Mouse (Mus musculus): ENCODE data around the gene Slc31a1.

Slc31a1 gene

GRCm38 (mm10) chr4:62360088-62360804 is at the start of gene Slc31a1, which contains the start of gene Fkbp15:
Gene Slc31a1 (plus strand): TSS chr4:62360727.
Gene Fkbp15 (minus strand): TSS chr4:62360548.
- peak; percentile 94 to 97 for DNase-seq (ENCODE audit: low spot score in 2 of 2)

- no peak for DNase-seq (ENCODE audit: low spot score in 2 of 2)
Observed at GRCm38 (mm10) chr4:62312821-62313220, 47.7 kb upstream of the Slc31a1 start.

- no peak for DNase-seq (ENCODE audit: low spot score in 2 of 2)
Observed at GRCm38 (mm10) chr4:62313641-62314211, 46.8 kb upstream of the Slc31a1 start.

GRCm38 (mm10) chr4:62314516-62314915 is 46.0 kb upstream of the Slc31a1 start:
- no peak for DNase-seq (ENCODE audit: low spot score in 2 of 2)

- no peak for DNase-seq (ENCODE audit: low spot score in 2 of 2)
Observed at GRCm38 (mm10) chr4:62316456-62316855, 44.1 kb upstream of the Slc31a1 start.

- DNase-seq (ENCODE audit: low spot score in 2 of 2): no peak
Observed at GRCm38 (mm10) chr4:62318294-62318693, 42.2 kb upstream of the Slc31a1 start.

GRCm38 (mm10) chr4:62322684-62323083 is 37.8 kb upstream of the Slc31a1 start:
- DNase-seq (ENCODE audit: low spot score in 2 of 2): no peak

GRCm38 (mm10) chr4:62326111-62326510 is 34.4 kb upstream of the Slc31a1 start:
- DNase-seq (ENCODE audit: low spot score in 2 of 2): no peak

GRCm38 (mm10) chr4:62328941-62329660 is 31.4 kb upstream of the Slc31a1 start:
- DNase-seq (ENCODE audit: low spot score in 2 of 2): no peak

- DNase-seq (ENCODE audit: low spot score in 2 of 2): no peak
Observed at GRCm38 (mm10) chr4:62331977-62332376, 28.6 kb upstream of the Slc31a1 start.

GRCm38 (mm10) chr4:62338536-62338935 is 22.0 kb upstream of the Slc31a1 start:
- DNase-seq (ENCODE audit: low spot score in 2 of 2): no peak

GRCm38 (mm10) chr4:62344000-62344399 is 16.5 kb upstream of the Slc31a1 start:
- DNase-seq (ENCODE audit: low spot score in 2 of 2): no peak

GRCm38 (mm10) chr4:62345827-62346226 is 14.7 kb upstream of the Slc31a1 start:
- DNase-seq (ENCODE audit: low spot score in 2 of 2): no peak

GRCm38 (mm10) chr4:62347605-62348328 is 12.8 kb upstream of the Slc31a1 start:
- no peak for DNase-seq (ENCODE audit: low spot score in 2 of 2)

GRCm38 (mm10) chr4:62348329-62348705 is 12.2 kb upstream of the Slc31a1 start:
- no peak for DNase-seq (ENCODE audit: low spot score in 2 of 2)

GRCm38 (mm10) chr4:62349371-62349770 is 11.2 kb upstream of the Slc31a1 start:
- DNase-seq (ENCODE audit: low spot score in 2 of 2): no peak

- DNase-seq (ENCODE audit: low spot score in 2 of 2): no peak
Observed at GRCm38 (mm10) chr4:62357631-62358148, 2.8 kb upstream of the Slc31a1 start.

- DNase-seq (ENCODE audit: low spot score in 2 of 2): no peak
Observed at GRCm38 (mm10) chr4:62359256-62359775, 1.2 kb upstream of the Slc31a1 start.

GRCm38 (mm10) chr4:62360805-62361455 is 403 bp downstream of the Slc31a1 start:
- DNase-seq (ENCODE audit: low spot score in 2 of 2): no peak

- no peak for DNase-seq (ENCODE audit: low spot score in 2 of 2)
Observed at GRCm38 (mm10) chr4:62361571-62361970, 1.0 kb downstream of the Slc31a1 start.

- no peak for DNase-seq (ENCODE audit: low spot score in 2 of 2)
Observed at GRCm38 (mm10) chr4:62361997-62362396, 1.5 kb downstream of the Slc31a1 start.
